ENCODE assay signal across 14 mouse cellular contexts in genomic region chr4:96766396-96766998, GRCm38 (mm10). TPM values are rescaled to one million over a fixed set of nuclear protein-coding genes. Genes with fewer than 3 reads are reported as not detected.
DNase-seq lines count a peak whose midpoint lies in the region; ATAC-seq and TF ChIP-seq lines count a peak whose summit lies in the region.
"Had no signal": no experiment of that assay in that cellular context is flagged by ENCODE, and none has a peak within 500 bp of the region (broad histone marks: within the 10 kb centered on the region; RNA-seq: fewer than 3 reads in every experiment).

No protein-coding gene starts in this region.

- no peaks in the 10 kb centered on the region for H3K4me1 ChIP-seq in midbrain, embryonic 13.5 days (replicated peaks)
- H3K4me1 ChIP-seq in midbrain, embryonic 11.5 days (ENCODE audit: control insufficient read depth, insufficient read depth, low read length): no peaks in the 10 kb centered on the region
- H3K4me1 ChIP-seq in liver, postnatal 0 days (ENCODE audit: insufficient read depth): no peaks in the 10 kb centered on the region
- H3K4me1 ChIP-seq: megakaryocyte, embryonic 14.5 days had no signal

- WGBS in midbrain, embryonic 13.5 days: 58% methylated on average over 2 of the region's 2 CpGs
- WGBS in midbrain, embryonic 11.5 days: 69% methylated on average over 2 of the region's 2 CpGs
- WGBS in liver, postnatal 0 days (ENCODE audit: insufficient replicate concordance): 55% methylated on average over 2 of the region's 2 CpGs

- H3K9me3 ChIP-seq in midbrain, embryonic 13.5 days: no peaks in the 10 kb centered on the region
- H3K9me3 ChIP-seq in midbrain, embryonic 11.5 days (ENCODE audit: control insufficient read depth, low read length): no peaks in the 10 kb centered on the region
- H3K9me3 ChIP-seq in liver, postnatal 0 days (ENCODE audit: low read length): no peaks in the 10 kb centered on the region
- H3K9me3 ChIP-seq: megakaryocyte, embryonic 14.5 days had no signal

- H3K27ac ChIP-seq in midbrain, embryonic 13.5 days: no peak overlapping the region
- no peak overlapping the region for H3K27ac ChIP-seq in midbrain, embryonic 11.5 days (ENCODE audit: low read depth, low read length)
- H3K27ac ChIP-seq in liver, postnatal 0 days (ENCODE audit: low read depth): no peak overlapping the region

- H3K4me2 ChIP-seq in midbrain, embryonic 13.5 days (replicated peaks): no peak overlapping the region
- H3K4me2 ChIP-seq in midbrain, embryonic 11.5 days: no peak overlapping the region
- H3K4me2 ChIP-seq in liver, postnatal 0 days (ENCODE audit: low read depth, low read length): no peak overlapping the region

- no peak for DNase-seq in midbrain, embryonic 11.5 days (ENCODE audit: low spot score, missing footprints)
- DNase-seq in cerebellum, postnatal 25 days: peak; percentile 58 to 71
- peak; percentile 38 to 41 for DNase-seq in layer of hippocampus, adult 8-10 months (ENCODE audit: low spot score in 2 of 2)
- peak; percentile 8 for DNase-seq in right cerebral cortex, postnatal 14 days
- no peak for DNase-seq in thymus, postnatal 25 days
- no peak for DNase-seq in liver, postnatal 0 days
- no peak for DNase-seq in urinary bladder, adult 2 months (ENCODE audit: low spot score)
- DNase-seq: heart, adult 11 months; kidney, adult 11 months had no signal

- no peak overlapping the region for H3K9ac ChIP-seq in midbrain, embryonic 13.5 days (replicated peaks)
- H3K9ac ChIP-seq in midbrain, embryonic 11.5 days (ENCODE audit: low read length): no peak overlapping the region
- H3K9ac ChIP-seq in liver, postnatal 0 days (replicated peaks): no peak overlapping the region

- no peaks in the 10 kb centered on the region for H3K27me3 ChIP-seq in midbrain, embryonic 13.5 days
- H3K27me3 ChIP-seq in midbrain, embryonic 11.5 days (ENCODE audit: control insufficient read depth, insufficient read depth, low read length): no peaks in the 10 kb centered on the region
- H3K27me3 ChIP-seq in liver, postnatal 0 days (ENCODE audit: insufficient read depth, low read length): no peaks in the 10 kb centered on the region
- H3K27me3 ChIP-seq: megakaryocyte, embryonic 14.5 days had no signal

- no peak overlapping the region for H3K4me3 ChIP-seq in midbrain, embryonic 13.5 days (replicated peaks)
- H3K4me3 ChIP-seq in midbrain, embryonic 11.5 days (ENCODE audit: low read depth, low read length): no peak overlapping the region
- H3K4me3 ChIP-seq in liver, postnatal 0 days (ENCODE audit: low read depth, low read length): no peak overlapping the region
- H3K4me3 ChIP-seq: megakaryocyte, embryonic 14.5 days had no signal

- TF ChIP-seq CTCF in liver, postnatal 0 days (IDR thresholded peaks at IDR 0.05; ENCODE audit: low read depth): no peak

- no peak for TF ChIP-seq EP300 in liver, postnatal 0 days (IDR thresholded peaks at IDR 0.05; ENCODE audit: low read depth)

- peak; percentile 55; the same call in 1 of the 2 replicates for ATAC-seq in midbrain, embryonic 13.5 days
- ATAC-seq in midbrain, embryonic 11.5 days (ENCODE audit: low FRiP score): no peak
- no peak for ATAC-seq in liver, postnatal 0 days

- H3K36me3 ChIP-seq in midbrain, embryonic 13.5 days: no peaks in the 10 kb centered on the region
- no peaks in the 10 kb centered on the region for H3K36me3 ChIP-seq in midbrain, embryonic 11.5 days (ENCODE audit: control insufficient read depth, insufficient read depth, low read length)
- H3K36me3 ChIP-seq in liver, postnatal 0 days (replicated peaks; ENCODE audit: insufficient read depth, low read length): no peaks in the 10 kb centered on the region

RNA-seq across cellular contexts. Expression of gene Gm12695, which starts 18.5 kb away (rescaled TPM):
- polyA plus RNA-seq in midbrain, embryonic 13.5 days (2015; fragmentation: Nextera tagmentation; extraction: Ambion mirVana): 0.08 TPM in 1 of 2 replicates, not detected in the other
- polyA plus RNA-seq in midbrain, embryonic 11.5 days (2014; fragmentation: Nextera tagmentation; extraction: Ambion mirVana): not detected in 2 replicates
- under 1 TPM in 1 of 4 experiments, not detected in 3; 0.38 TPM for total RNA-seq in layer of hippocampus, adult 8-10 months (2022)
- not detected in 2 replicates for polyA plus RNA-seq in liver, postnatal 0 days (2015; fragmentation: Nextera tagmentation; extraction: Ambion mirVana)
- polyA plus RNA-seq in urinary bladder, adult 2 months (2012; rRNA removed): not detected in 2 replicates
- polyA plus RNA-seq: embryonic facial prominence, embryonic 11.5 days; limb, embryonic 14.5 days; thymus, postnatal 0 days had no signal

Comparison
In these comparisons a context has a peak if more than half of its experiments do, and no peak if none do; other contexts are left out.
1. DNase-seq: peak in cerebellum, postnatal 25 days (2 of 2), layer of hippocampus, adult 8-10 months (2 of 2) and right cerebral cortex, postnatal 14 days (single experiment); none in midbrain, embryonic 11.5 days (single experiment), thymus, postnatal 25 days (single experiment), liver, postnatal 0 days (single experiment) and urinary bladder, adult 2 months (single experiment).